Mouse (Mus musculus) CD8-positive naive resting alpha-beta T cell, adult 2 months (primary cell): ENCODE data around the gene Polr2l.

ENCODE experiments used
- DNase-seq, 2 experiments: peaks; one replicate each; pipeline ENCODE4 v3.0.0; 2022; ENCODE audit warnings: low read depth in 2 of 2, low spot score in 2 of 2

Gene Polr2l

DNA sequence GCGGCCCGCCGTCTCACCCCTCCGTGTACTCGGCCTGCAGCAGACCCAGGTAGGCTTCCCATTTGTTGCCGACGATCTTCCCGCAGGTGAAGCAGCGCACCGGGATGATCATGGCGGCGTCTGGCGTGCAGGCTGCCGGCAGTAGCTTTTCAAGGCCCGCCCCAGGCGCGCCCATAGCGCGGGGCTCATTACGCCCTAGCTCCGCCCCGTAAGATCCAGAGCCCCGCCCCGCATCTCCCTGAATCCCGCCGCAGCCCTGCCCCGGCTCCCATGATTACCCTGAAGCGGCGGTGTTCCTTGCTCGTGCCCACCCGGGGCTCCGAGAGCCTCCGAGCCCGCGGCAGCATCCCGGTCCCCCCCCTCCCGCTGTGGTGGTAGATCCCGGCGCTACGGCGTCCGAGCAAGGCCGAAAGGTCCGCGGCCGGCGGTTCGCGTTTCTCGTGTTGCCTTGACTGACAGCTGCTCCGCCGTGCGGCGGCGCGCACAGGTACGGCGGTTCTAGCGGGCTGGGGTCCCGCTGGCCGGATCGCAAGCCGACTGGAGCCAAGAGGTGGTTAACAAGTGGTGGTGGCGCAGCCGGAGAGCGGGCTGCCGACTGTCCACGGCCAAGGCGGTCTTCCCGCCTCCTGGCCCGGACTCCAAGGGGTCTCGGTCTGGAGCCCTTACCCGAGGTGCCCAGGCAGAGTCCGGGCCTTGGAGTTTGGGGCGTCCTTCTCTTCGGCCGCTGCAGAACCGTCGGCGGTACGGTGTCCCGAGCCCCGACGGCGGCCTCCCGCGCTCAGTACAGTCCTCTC lies at the start of gene Polr2l, which contains the start of gene Tspan4:
TSS of gene Polr2l (minus strand) at position 122 of the 794 bp plus-strand sequence.
TSS of gene Tspan4 (plus strand) at position 230 of the 794 bp plus-strand sequence.
- DNase-seq = peak; percentile 79 to 84

DNA sequence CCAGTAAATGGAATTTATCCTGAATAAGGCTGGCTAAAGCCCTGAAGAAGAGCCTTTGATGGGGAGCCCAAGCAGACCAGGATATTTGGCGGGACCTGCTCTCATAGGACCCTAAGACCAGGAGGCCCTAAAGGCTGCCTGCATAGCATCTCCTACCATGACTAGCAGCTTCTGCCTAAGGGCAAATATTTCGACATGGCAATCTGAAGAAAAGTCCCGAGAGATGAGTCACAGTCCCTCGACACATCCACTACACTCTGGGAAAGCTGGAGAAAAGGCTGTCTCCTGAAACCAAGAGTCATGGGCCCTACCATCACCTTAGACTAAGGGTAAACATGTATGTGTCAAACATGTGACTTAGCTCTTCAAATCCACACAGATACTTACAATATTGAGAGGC lies 49.3 kb upstream of the Polr2l start:
- no peak for DNase-seq

DNA sequence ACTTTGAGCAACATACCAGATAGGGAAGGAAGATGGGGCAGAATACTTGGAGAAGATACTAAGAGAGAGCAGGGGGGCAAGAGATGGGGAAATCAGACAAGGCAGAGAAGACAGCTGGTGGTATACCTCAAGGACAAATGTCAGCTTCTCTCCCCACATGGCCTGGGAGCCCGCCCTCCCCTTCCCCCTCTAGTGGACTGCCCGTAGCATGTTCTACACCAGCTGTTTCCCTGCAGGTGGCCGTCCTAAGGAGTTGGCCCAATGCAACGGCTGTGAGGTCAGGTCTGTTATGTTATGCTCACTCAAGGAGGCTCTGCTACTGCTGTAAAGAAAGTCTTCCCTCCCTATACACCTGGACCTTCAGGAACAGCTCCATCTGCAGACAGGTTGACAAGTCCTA lies 48.1 kb upstream of the Polr2l start:
- no peak for DNase-seq

DNA sequence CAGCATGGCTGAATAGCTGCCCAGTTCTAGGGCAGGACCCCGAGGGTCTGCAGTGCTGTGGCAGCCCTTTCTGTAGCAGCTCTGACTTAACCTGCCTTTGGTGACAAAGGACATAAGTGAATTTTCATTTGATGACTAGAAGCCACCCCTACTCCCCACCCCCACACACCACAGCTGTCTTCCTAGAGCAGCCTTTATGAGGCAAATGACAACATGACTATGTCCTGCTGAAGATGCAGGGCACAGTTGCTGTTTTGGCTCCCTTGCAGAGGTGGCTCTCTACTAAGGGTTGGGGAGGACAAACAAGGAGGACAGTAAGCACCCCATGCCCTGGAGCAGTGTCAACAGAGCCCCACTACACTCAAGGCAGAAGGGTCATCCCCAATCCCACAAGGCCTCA lies 44.9 kb upstream of the Polr2l start:
- DNase-seq = no peak

DNA sequence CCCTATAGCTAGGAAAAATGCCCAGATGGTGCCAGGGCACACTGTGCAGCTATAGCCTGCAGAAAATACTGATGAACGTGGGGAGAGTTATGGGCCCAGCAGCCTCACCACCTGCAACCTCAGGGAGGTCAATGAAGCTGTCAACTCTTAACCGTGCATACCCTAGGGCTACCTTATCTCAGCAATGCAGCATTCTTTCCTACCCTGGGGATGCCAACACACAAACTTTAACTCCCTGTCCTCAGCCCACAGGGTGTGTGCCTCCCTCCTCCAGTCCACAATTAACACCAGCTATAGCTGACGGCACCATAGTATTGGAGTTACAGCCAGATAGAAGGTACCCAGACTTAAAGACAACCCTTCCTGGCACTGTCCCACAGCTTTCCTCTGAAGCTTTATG lies 44.0 kb upstream of the Polr2l start:
- DNase-seq = no peak

DNA sequence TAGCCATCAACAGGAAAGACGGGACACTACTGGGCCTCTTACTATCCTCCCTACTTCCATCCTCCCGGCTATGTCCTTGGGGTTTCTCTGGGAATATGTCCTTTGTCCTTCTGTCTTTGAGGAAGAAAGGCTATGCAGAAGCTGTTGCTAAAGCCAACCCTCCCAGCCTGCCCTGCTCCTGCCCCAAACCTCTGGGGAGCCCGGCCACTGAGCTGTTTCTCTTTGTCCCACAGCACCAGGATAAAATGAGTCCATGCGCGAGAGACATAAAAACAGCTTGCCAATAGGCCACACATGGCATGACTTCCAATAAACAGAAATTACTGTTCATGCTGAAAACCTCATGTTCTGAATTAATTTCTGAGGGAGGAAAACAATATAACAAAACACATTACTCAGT lies 43.4 kb upstream of the Polr2l start:
- DNase-seq = no peak

DNA sequence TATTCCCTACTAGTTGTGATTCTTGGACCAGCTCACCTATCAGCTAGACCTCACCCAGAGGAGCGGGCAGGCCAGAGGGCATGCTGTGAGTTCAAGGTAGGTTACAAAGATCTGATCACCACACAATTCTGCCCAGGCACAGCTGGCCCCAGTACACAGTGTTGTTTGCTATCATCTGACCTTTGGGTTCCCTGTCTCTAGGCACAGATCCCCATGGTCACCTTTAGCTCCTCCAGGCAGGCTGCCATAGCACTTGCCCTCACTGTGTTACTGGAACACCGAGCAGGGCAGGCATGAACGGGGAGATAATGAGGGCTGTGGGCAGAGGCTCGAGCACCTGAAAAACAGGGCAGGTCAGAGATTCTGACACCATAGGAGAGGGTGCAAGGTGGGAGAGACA lies 42.7 kb upstream of the Polr2l start:
- no peak for DNase-seq

DNA sequence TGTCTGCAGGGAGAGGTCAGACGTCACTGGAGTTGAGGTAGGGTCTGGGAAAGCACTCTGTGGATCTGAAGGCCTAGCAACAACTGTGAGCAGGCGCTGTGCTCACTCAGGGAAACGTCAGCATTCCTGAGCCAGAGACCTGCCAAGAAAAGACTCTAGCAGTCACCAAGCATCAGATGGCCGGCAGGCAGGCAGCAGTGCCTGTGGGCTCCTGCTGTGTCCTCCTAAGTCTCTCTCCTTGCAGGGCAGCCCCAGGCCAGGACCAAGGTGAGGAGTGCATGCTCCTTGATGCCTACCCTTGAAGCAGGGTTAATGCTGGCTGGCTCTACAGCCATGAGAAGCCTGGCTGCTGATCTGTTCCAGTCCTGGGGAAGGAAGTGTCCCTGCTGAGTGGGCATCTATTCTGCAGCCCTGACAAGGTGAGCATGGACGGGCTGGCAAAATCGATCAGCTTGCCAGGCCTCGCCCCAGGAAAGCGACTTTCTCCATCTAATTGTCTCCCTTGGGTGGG lies 35.8 kb upstream of the Polr2l start:
- DNase-seq = no peak

DNA sequence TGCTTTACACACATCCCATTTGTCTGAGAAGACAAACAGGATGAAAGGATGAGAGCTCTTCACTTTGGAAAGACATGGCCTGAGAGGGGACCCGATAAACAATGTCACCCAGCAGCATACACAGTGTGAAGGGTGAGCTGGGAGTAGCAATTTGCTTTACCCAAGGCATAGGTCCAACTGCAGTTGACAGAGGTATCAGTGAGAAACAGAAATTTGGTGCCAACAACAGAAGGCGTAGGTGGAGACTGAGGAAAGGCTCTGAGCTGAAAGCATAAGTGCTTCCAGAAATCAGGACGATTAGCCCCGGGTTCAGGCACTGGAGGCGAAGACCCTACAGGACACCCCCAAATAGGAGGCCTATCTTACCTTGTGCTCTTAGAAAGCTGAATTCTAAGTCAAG lies 35.3 kb upstream of the Polr2l start:
- no peak for DNase-seq

DNA sequence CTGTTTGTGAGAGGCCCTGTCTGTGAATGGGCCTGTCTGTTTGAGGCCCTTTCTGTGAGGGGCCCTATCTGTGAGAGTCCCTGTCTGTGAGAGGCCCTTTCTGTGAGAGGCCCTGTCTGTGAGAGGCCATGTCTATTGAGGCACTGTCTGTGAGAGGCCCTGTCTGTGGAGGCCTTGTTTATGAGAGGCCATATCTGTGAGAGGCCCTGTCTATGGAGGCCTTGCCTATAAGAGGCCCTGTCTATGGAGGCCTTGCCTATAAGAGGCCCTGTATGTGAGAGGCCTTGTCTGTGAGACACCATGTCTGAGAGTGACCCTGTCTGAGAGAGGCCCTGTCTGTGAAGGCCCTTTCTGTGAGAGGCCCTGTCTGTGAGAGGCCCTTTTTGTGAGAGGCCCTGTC lies 33.2 kb upstream of the Polr2l start:
- DNase-seq = no peak

DNA sequence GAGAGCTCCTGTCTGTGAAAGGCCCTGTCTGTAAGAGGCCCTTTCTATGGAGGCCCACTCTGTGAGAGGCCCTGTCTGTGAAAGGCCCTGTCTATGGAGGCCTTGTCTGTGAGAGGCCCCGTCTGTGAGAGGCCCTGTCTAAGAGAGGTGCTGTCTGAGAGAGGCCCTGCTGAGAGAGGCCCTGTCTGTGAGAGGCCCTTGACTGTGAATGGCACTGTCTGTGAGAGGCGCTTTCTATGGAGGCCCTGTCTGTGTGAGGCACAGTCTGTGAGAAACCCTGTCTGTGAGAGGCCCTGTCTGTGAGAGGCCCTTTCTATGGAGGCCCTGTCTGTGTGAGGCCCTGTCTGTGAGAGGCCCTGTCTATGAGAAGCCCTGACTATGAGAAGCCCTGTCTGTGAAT lies 31.3 kb upstream of the Polr2l start:
- DNase-seq = no peak

DNA sequence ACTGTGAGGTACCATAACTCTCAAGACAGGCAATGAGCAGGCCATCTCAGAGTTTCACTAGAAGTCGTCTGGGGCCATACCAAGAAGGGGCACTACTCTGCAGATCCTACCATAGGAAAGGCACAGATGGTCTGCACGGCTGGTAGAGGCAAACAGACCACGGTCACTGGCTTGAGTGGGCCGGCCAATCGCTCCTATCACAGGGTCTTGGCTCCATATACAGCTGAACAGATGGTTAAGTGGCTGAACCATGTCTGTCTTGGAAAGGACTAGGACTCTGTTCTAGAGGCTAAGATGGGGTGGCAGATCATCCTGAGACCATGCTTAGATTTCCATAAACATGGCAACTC lies 27.6 kb upstream of the Polr2l start:
- no peak for DNase-seq

DNA sequence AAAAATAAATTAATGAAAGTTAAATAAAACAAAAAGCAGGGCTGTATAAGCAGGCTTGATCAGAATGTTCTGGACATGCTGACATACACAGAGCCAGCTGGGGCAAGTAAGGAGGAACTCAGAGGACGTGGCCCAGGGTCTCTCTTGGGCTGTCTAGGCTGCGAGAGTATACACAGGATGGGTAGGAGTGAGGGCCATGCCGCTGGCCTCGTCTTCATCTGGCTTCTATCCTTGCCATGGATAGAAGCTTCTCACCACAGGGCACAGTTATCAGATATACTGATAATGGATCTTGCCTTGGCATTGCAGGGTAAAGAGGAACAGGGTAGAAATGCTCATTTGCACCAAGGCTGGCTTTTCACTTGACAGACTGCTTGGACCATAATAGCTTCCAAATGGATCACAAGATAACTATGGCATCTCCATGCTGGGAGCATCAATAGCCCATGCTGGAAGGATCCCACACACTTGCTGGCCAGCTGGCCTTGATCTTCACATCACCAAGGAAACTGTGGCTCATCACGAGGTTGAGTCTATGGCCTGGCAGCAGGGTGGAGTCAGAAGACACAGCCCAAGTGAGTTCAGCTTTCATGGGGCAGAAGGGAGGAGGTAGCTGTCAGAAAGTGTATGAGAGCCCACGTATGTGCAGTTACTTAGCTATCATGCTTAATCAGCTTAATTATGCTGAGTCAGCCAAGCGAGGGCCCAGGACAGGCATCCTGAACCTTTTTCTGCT lies 27.1 kb upstream of the Polr2l start:
- no peak for DNase-seq

DNA sequence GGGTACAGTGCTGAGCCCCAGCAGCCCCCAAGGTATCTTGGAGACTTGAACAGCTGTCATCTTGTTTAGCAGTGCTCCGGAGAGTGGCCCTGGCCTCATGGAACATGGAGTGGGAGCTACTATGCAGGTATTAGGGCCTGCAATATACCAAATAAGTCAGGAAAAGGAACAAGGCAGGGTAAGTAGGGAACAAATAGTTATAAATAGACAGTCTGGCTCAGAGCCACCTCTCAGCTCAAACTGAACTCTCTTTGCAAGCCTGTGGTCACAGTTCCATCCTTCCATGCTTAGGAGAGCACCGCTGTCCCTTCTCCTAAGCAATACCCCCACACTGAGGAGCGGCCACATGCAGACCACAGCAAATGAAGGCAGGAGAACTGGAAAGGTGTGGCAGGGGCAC lies 22.7 kb upstream of the Polr2l start:
- no peak for DNase-seq

DNA sequence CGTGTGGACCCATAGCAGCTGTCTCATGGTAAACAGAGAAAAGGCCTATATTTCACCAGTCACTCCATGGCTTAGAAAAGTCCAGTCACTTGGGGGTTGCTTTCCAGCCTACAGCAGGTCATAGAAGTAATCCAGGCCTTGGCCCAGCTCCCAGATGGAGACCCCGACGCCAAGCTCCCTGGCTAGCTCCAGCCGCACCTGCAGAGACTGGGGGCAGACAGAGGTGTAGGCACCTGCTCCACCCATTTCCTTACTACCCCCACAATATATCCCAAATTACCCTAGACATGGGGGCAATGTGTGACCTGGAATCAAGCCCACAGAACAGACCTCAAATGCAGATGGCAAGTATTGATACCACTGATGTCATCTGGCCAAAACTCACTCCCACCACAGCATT lies 21.0 kb upstream of the Polr2l start:
- no peak for DNase-seq

DNA sequence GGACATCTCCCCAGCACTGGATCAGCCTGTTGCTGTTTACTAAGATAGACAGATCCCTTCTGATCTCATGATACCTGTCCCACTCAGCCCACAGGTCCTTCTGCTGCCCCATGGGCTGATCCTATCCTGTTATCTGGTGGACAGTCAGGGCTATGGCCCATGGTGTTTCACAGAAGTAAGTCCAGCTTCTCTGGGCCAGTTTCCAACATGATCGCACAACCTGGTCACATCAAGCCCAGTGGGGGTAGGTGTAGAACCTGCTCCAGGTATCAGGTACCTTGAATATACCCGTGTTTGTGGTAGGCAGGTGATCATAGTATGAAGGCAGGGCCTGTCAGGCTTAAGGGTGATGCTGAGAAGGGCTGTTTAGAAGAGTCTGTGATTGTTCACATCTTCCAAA lies 20.4 kb upstream of the Polr2l start:
- DNase-seq = no peak

DNA sequence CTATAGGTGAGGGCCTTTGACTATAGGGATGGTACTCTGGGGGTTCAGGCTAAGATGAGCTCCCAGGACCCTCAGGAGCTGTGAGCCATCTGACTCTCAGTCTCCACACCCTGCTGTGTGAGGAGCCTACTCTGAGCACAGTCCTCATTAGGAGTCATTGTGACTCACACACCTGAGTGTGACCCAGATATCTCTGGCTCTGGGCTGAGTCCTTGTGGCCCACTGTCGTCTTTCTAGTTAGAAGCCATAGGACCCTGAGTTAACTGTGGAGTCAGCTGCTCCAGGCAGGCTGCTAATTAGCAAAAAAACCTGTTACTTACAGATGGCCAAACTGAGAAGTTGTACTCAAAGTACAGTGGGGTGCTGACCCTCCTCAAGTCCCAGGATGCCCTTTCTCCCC lies 18.8 kb upstream of the Polr2l start:
- no peak for DNase-seq

DNA sequence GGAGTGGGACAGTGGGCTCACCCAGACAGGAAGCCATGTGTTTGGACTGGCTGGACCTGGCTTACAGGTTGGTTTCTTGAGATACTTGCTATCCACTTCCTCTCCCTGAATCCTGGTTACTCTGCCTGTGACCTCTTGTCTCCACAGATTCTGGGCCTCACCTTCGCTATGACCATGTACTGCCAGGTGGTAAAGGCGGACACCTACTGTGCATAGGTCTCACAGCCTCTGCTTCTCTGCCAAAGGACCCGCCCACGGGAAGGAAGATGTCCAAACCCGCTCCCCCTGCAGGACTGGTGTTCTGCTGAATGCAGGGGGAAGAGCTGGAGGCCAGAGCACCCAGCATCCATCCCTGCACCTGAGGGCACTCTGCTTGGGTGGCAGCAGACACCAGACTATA lies 17.8 kb upstream of the Polr2l start:
- no peak for DNase-seq

DNA sequence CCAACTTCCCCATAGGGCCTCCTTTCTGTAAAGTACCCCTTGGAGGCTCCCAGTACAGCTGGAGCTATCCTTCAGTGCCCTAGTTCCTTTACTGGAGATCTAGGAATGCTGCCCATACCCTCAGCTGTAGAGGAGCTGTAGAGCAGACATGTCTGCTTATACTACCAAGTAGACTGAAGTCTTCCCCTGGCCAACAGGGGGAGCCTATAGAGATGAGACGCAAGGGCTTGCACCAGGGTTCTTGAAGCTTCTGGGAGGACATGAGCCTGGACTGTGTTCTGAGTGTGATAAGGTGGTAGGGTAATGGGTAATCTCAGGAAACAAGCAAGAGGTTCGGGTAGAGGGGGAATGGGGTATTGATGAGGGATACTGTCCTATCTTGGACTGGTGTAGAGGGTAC lies 16.2 kb upstream of the Polr2l start:
- DNase-seq = no peak

DNA sequence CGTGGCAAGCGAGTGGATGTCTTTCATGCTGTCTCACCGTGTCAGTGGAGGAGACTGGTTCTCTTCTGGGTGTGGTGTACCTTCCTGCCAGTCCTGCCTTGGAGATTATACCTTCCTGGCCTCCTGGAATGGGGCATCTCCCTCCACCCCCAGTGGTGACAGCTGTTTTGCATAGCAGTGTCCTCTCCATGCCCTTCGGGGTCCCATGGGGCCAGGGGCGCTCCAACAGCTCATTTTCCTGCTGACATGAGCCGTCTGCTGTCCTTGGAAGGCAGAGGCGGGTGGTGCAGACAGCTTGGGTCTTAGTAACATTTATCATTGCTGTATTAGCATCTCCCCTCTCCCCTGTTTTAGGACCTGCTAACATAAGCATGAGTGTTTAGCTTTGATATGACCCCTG lies 12.2 kb upstream of the Polr2l start:
- DNase-seq = no peak

DNA sequence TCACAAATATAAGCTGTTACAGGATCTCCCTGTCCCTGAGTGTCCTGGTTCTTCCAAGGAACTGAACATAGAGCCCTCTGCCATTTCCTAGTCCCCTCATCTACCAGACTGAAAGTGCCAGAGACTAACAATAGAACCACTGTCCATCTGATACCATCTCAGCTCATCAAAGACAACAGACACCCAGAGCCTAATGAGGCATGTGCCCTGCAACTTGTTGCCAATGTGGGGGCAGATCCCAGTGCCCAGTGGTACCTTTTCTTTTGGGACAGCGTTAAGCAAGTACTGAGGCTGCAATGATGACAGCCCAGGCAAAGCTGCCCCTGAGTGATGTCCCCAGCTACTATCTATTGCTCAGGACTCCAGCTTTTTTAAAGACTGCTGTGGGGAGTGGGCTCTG lies 11.3 kb upstream of the Polr2l start:
- DNase-seq = no peak

DNA sequence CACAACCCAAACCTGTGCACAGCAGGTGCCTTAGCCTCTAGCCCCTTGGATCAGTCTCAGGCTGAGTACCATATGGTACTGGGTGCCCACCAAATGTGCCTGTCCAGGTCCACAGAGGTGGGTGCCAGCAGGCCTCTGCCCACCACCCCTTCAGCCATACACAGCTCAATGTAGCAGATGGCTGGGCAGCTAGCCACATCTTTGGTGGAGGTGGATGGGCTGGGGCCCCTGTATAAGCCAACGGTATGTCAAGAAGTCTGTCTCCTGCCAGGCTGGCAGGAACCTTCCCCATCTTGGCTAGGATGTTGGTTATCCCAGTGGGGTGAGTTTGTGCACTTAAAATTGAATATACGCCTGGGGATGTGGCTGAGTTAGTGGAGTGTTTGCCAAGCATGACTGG lies 10.7 kb upstream of the Polr2l start:
- DNase-seq = no peak

DNA sequence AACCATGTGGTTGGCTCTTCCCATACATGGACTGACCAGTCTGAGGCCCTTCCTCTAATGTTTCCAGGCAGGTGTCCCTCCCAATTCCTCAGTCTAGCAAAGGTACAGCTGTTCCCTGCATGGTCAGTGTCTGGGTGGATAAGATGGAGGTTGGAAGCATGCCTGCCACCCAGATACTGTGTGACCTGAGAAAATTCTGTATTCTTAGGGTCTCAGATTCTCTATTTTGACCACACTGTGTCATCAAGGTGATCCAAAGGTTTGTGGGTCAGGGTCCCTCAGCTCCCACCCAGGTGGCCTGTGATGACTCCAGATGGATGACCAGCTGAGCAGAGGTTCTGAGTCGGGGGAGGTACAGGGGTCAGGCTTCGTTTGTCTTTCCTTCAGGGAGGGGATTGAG lies 10.3 kb upstream of the Polr2l start:
- DNase-seq = no peak
